Mouse (Mus musculus) liver, embryonic 14.5 days (tissue): ENCODE results near the gene Cx3cr1.

Experiments
- CTCF ChIP-seq: IDR thresholded peaks from 2 replicates; pipeline ENCODE4 v1.5.1; 2016; ENCODE audit warnings: antibody characterized with exemption, low read depth, control low read depth
- EP300 ChIP-seq: IDR thresholded peaks from 2 replicates; pipeline ENCODE4 v1.6.1; 2016; ENCODE audit warnings: antibody characterized with exemption, low read depth

GRCm38 (mm10) chr9:119853071-119853846 lies 216.4 kb downstream of the Cx3cr1 start:
- TF ChIP-seq CTCF: no peak
- TF ChIP-seq EP300: no peak
